Mouse (Mus musculus) 3134 (cell line): ENCODE data around the gene Ccnb1.

Source experiments
- DNase-seq: peaks from one replicate; pipeline ENCODE4 v3.0.0-alpha.2; 2011; ENCODE audit warnings: low spot score; ENCODE audit not compliant: insufficient read length; ENCODE audit errors: extremely low read depth

Gene Ccnb1

GRCm38 (mm10) chr13:100775252-100776055 lies 10.9 kb downstream of the Ccnb1 start, which contains the start of gene Cenph:
Cenph (minus strand) TSS chr13:100775899.
- peak; percentile 77 for DNase-seq

- no peak for DNase-seq
These were observed 11.7 kb downstream of the Ccnb1 start for GRCm38 (mm10) chr13:100774704-100775103.

GRCm38 (mm10) chr13:100755329-100755728 lies 31.0 kb downstream of the Ccnb1 start:
- no peak for DNase-seq

- no peak for DNase-seq
These were observed 32.2 kb downstream of the Ccnb1 start for GRCm38 (mm10) chr13:100754186-100754585.

GRCm38 (mm10) chr13:100753011-100753410 lies 33.4 kb downstream of the Ccnb1 start:
- DNase-seq = no peak

GRCm38 (mm10) chr13:100752529-100752928 lies 33.8 kb downstream of the Ccnb1 start:
- DNase-seq = no peak

- no peak for DNase-seq
These were observed 35.0 kb downstream of the Ccnb1 start for GRCm38 (mm10) chr13:100751402-100751801.

GRCm38 (mm10) chr13:100750799-100751198 lies 35.6 kb downstream of the Ccnb1 start:
- no peak for DNase-seq

- DNase-seq = no peak
These were observed 37.7 kb downstream of the Ccnb1 start for GRCm38 (mm10) chr13:100748638-100749037.

- DNase-seq = no peak
These were observed 40.3 kb downstream of the Ccnb1 start for GRCm38 (mm10) chr13:100746090-100746489.

GRCm38 (mm10) chr13:100744036-100744744 lies 42.2 kb downstream of the Ccnb1 start, which contains the start of gene Mrps36:
Mrps36 (minus strand) TSS chr13:100744659.
- DNase-seq = peak; percentile 91

GRCm38 (mm10) chr13:100743346-100744035 lies 42.9 kb downstream of the Ccnb1 start:
- DNase-seq = no peak

GRCm38 (mm10) chr13:100742831-100743230 lies 43.5 kb downstream of the Ccnb1 start:
- DNase-seq = no peak

GRCm38 (mm10) chr13:100732756-100733155 lies 53.6 kb downstream of the Ccnb1 start:
- DNase-seq = no peak

- peak; percentile 18 for DNase-seq
These were observed 54.8 kb downstream of the Ccnb1 start for GRCm38 (mm10) chr13:100731462-100732046.

GRCm38 (mm10) chr13:100730861-100731176 lies 55.6 kb downstream of the Ccnb1 start, which contains the start of gene Cdk7:
Cdk7 (minus strand) TSS chr13:100730939.
- DNase-seq = peak; percentile 96

- DNase-seq = peak; percentile 8
These were observed 56.1 kb downstream of the Ccnb1 start for GRCm38 (mm10) chr13:100730153-100730860.
